Mouse (Mus musculus): ENCODE data around the gene Slfn2. TPM values are rescaled to one million over a fixed set of nuclear protein-coding genes. Genes with fewer than 3 reads are reported as not detected.
A peak's percentile ranks its signal among the peaks of the same experiment; 100 is the strongest.

Gene Slfn2
- total RNA-seq, 1 experiment from 2014 or later: 771 TPM

- ATAC-seq (replicated peaks; ENCODE audit: insufficient number of reproducible peaks, low FRiP score, low TSS enrichment, poor library complexity, severe bottlenecking): no peak
Measured at GRCm38 (mm10) chr11:83067982-83068694, 3.2 kb downstream of the Slfn2 start.

- ATAC-seq (replicated peaks; ENCODE audit: insufficient number of reproducible peaks, low FRiP score, low TSS enrichment, poor library complexity, severe bottlenecking): no peak
Measured at GRCm38 (mm10) chr11:83070321-83070970, 5.5 kb downstream of the Slfn2 start.

- peak; percentile 99 for ATAC-seq (replicated peaks; ENCODE audit: insufficient number of reproducible peaks, low FRiP score, low TSS enrichment, poor library complexity, severe bottlenecking)
Measured at GRCm38 (mm10) chr11:83077714-83078422, 13.0 kb downstream of the Slfn2 start.

GRCm38 (mm10) chr11:83078423-83079140 is 13.7 kb downstream of the Slfn2 start:
- 0 out of 2 replicates have a peak, but pooled peaks have one; percentile 4 for ATAC-seq (replicated peaks; ENCODE audit: insufficient number of reproducible peaks, low FRiP score, low TSS enrichment, poor library complexity, severe bottlenecking)

GRCm38 (mm10) chr11:83079487-83080199 is 14.7 kb downstream of the Slfn2 start:
- no peak for ATAC-seq (replicated peaks; ENCODE audit: insufficient number of reproducible peaks, low FRiP score, low TSS enrichment, poor library complexity, severe bottlenecking)

- peak; percentile 40 for ATAC-seq (replicated peaks; ENCODE audit: insufficient number of reproducible peaks, low FRiP score, low TSS enrichment, poor library complexity, severe bottlenecking)
Measured at GRCm38 (mm10) chr11:83082741-83083473, 18.0 kb downstream of the Slfn2 start.

- no peak for ATAC-seq (replicated peaks; ENCODE audit: insufficient number of reproducible peaks, low FRiP score, low TSS enrichment, poor library complexity, severe bottlenecking)
Measured at GRCm38 (mm10) chr11:83084161-83084560, 19.2 kb downstream of the Slfn2 start.

GRCm38 (mm10) chr11:83084761-83085160 is 19.8 kb downstream of the Slfn2 start:
- ATAC-seq (replicated peaks; ENCODE audit: insufficient number of reproducible peaks, low FRiP score, low TSS enrichment, poor library complexity, severe bottlenecking): no peak

- 0 out of 2 replicates have a peak, but pooled peaks have one; percentile 45 for ATAC-seq (replicated peaks; ENCODE audit: insufficient number of reproducible peaks, low FRiP score, low TSS enrichment, poor library complexity, severe bottlenecking)
Measured at GRCm38 (mm10) chr11:83115138-83115537, 50.2 kb downstream of the Slfn2 start.

- ATAC-seq (replicated peaks; ENCODE audit: insufficient number of reproducible peaks, low FRiP score, low TSS enrichment, poor library complexity, severe bottlenecking): peak; percentile 54
Measured at GRCm38 (mm10) chr11:83116597-83117227, 51.8 kb downstream of the Slfn2 start, which contains the start of gene Slfn1. Gene Slfn1 (plus strand): TSS chr11:83116849.

- peak; percentile 74 for ATAC-seq (replicated peaks; ENCODE audit: insufficient number of reproducible peaks, low FRiP score, low TSS enrichment, poor library complexity, severe bottlenecking)
Measured at GRCm38 (mm10) chr11:83118056-83118455, 53.1 kb downstream of the Slfn2 start.

Other genes with a start within 250 kb of the Slfn2 start
- 13.3 to 17.8 TPM (median 16.3 TPM) in 3 replicates for gene Rffl, start 193.9 kb upstream of the Slfn2 start, total RNA-seq (2017)
- 7.7 to 17.1 TPM (median 16.1 TPM) in 3 replicates for gene Rad51d, start 174.5 kb upstream of the Slfn2 start, total RNA-seq (2017)
- gene Fndc8, start 173.0 kb upstream of the Slfn2 start, total RNA-seq (2017): not detected in 3 replicates
- 0.85 to 13.1 TPM (median 3.6 TPM) in 3 replicates for gene Nle1, start 156.7 kb upstream of the Slfn2 start, total RNA-seq (2017)
- gene Unc45b, start 154.6 kb upstream of the Slfn2 start, total RNA-seq (2017): not detected in 3 replicates
- 16.5 to 25.2 TPM (median 20.3 TPM) in 3 replicates for gene Slfn5, start 113.8 kb upstream of the Slfn2 start, total RNA-seq (2017)
- gene Slfn9, start 73.3 kb upstream of the Slfn2 start, total RNA-seq (2017): 7.5 to 17.2 TPM (median 7.7 TPM) in 3 replicates
- 32.7 to 79.3 TPM (median 34.1 TPM) in 3 replicates for gene Slfn8, start 44.3 kb upstream of the Slfn2 start, total RNA-seq (2017)
- 23.8 to 42.1 TPM (median 29.4 TPM) in 3 replicates for gene Slfn1, start 51.7 kb downstream of the Slfn2 start, total RNA-seq (2017)
- 1.9 to 3.6 TPM (median 2.7 TPM) in 3 replicates for gene Slfn4, start 110.1 kb downstream of the Slfn2 start, total RNA-seq (2017)
- 3.3 to 5.2 TPM (median 3.9 TPM) in 3 replicates for gene Slfn3, start 126.2 kb downstream of the Slfn2 start, total RNA-seq (2017)
- gene Slfn14, start 221.6 kb downstream of the Slfn2 start, total RNA-seq (2017): 0.29 to 0.86 TPM (median 0.43 TPM) in 3 replicates
- gene Ap2b1, start 233.9 kb downstream of the Slfn2 start, total RNA-seq (2017): 58.0 to 88.4 TPM (median 71.4 TPM) in 3 replicates
- gene Pex12, start 237.5 kb downstream of the Slfn2 start, total RNA-seq (2017): 3.8 to 5.7 TPM (median 4.9 TPM) in 3 replicates

Data from monocyte, adult 5-6 weeks (primary cell).